Mouse (Mus musculus): ENCODE data around the gene Ythdc1. TPM values are rescaled to one million over a fixed set of nuclear protein-coding genes. Genes with fewer than 3 reads are reported as not detected.
"Not testable (repeated sequence)": the region's sequence is repeated elsewhere in the genome, so short reads cannot be mapped to it uniquely, and the experiment has no call there.

The Ythdc1 gene
- polyA plus RNA-seq, 1 experiment: 112 TPM

DNA sequence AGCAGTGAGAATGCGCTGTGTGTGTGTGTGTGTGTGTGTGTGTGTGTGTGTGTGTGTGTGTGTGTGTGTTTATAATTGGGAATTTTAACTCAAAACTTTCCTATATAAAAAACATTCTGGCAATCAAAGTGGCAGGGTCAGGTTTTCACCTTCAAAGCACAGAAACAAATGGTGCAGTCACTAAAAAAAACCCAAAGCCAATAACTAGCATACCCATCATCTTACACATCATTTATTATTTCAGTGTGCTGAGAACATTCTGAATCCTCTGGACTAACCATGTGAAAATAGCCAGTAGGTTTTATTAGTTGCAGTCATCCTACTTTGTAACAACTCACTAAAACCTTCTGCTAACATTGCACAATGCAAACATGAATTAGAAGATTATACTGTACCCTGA is 19.8 kb upstream of the Ythdc1 start:
- Histone ChIP-seq H3K27me3 (ENCODE audit: control insufficient read depth, insufficient read depth, low read length, poor library complexity, severe bottlenecking) (no peaks in the 10 kb centered on the region), H3K4me3 (ENCODE audit: low read depth, low read length) (no peak overlapping the region), H3K9ac (ENCODE audit: low read depth, poor library complexity, severe bottlenecking) (no peak overlapping the region), H3K27ac (ENCODE audit: insufficient read depth, low read length) (no peak overlapping the region), H3K36me3 (ENCODE audit: control insufficient read depth, insufficient read depth, low read length, poor library complexity, severe bottlenecking) (no peaks in the 10 kb centered on the region), H3K9me3 (replicated peaks; ENCODE audit: control insufficient read depth, insufficient read depth, low read length, poor library complexity, severe bottlenecking) (no peaks in the 10 kb centered on the region), H3K4me1 (ENCODE audit: control insufficient read depth, insufficient read depth, low read length) (peaks cover 2% of the 10 kb centered on the region)
- TF ChIP-seq POLR2A (IDR thresholded peaks at IDR 0.05; ENCODE audit: insufficient read depth, low read length): no peak
- TF ChIP-seq CTCF (IDR thresholded peaks at IDR 0.05; ENCODE audit: low read depth, low read length): no peak
- no peak for TF ChIP-seq EP300 (IDR thresholded peaks at IDR 0.05; ENCODE audit: insufficient read depth, low read depth, low read length)

DNA sequence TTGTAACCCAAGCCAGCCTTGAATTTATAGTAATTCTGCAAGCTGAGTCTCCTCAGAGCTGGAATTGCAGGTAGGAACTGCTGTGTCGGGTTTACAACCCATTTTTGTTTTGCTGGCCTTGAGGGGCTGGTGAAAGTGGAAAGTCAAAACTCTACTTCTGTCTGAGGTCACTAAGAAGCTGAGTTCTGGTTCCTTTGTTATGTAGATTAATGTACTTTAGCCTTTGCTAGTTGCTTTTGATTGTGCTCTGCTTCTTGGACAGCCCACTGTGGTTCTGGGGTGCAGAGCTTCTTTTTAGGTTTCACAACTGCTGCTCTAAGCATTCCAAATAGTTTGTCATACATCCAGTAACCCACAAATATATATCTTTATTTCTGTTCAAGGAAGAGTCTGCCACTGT is 17.2 kb upstream of the Ythdc1 start:
- Histone ChIP-seq H3K27me3 (ENCODE audit: control insufficient read depth, insufficient read depth, low read length, poor library complexity, severe bottlenecking) (no peaks in the 10 kb centered on the region), H3K9me3 (replicated peaks; ENCODE audit: control insufficient read depth, insufficient read depth, low read length, poor library complexity, severe bottlenecking) (no peaks in the 10 kb centered on the region), H3K27ac (ENCODE audit: insufficient read depth, low read length) (no peak overlapping the region), H3K4me3 (ENCODE audit: low read depth, low read length) (no peak overlapping the region), H3K9ac (ENCODE audit: low read depth, poor library complexity, severe bottlenecking) (no peak overlapping the region), H3K4me1 (ENCODE audit: control insufficient read depth, insufficient read depth, low read length) (peaks cover 2% of the 10 kb centered on the region), H3K36me3 (ENCODE audit: control insufficient read depth, insufficient read depth, low read length, poor library complexity, severe bottlenecking) (no peaks in the 10 kb centered on the region)
- TF ChIP-seq POLR2A (IDR thresholded peaks at IDR 0.05; ENCODE audit: insufficient read depth, low read length) (no peak), EP300 (IDR thresholded peaks at IDR 0.05; ENCODE audit: insufficient read depth, low read depth, low read length) (no peak), CTCF (IDR thresholded peaks at IDR 0.05; ENCODE audit: low read depth, low read length) (no peak)

DNA sequence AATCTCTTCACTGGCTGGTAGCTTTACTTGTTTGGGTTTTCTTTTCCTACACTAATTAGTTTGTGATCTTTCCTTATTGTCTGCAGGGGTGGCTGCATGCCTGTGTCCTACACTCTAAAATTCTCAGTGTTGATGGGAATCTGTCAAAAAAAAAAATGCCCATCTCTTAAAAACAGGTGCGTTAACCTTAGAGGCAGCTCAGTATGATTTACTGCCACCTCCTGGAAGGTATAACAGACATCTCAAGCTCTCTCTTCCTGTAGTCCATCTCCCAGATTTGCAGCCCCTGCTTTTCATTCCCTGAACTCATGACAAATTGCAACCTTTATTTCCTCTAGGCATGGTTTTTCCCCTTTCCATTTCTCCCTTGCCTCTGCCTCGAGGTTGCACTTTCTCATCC is 14.1 kb upstream of the Ythdc1 start:
- no peaks in the 10 kb centered on the region for H3K27me3 ChIP-seq (ENCODE audit: control insufficient read depth, insufficient read depth, low read length, poor library complexity, severe bottlenecking)
- H3K9ac ChIP-seq (ENCODE audit: low read depth, poor library complexity, severe bottlenecking): no peak overlapping the region
- TF ChIP-seq POLR2A (IDR thresholded peaks at IDR 0.05; ENCODE audit: insufficient read depth, low read length) (no peak), CTCF (IDR thresholded peaks at IDR 0.05; ENCODE audit: low read depth, low read length) (no peak), EP300 (IDR thresholded peaks at IDR 0.05; ENCODE audit: insufficient read depth, low read depth, low read length) (no peak)

DNA sequence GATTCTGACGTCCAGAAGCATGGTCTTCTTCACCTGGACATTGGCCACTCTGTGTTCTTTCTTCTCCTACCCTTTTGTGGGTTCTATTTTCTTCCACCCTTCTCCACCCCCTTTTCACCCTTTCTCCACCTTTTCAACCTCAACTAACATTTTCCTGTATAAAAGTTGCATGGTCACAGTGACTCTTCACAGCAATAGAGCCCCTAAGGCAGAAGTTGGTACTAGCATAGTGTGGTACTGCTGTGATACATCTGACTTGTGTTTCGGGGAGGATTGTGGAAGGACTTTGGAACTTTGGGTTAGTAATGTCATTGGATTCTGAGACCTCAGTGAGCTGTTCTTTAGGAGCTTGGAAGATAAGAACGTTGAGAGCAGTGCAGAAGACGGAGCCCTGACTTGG is 11.8 kb upstream of the Ythdc1 start:
- H3K4me1 ChIP-seq (ENCODE audit: control insufficient read depth, insufficient read depth, low read length): no peaks in the 10 kb centered on the region
- H3K27ac ChIP-seq (ENCODE audit: insufficient read depth, low read length): no peak overlapping the region
- H3K36me3 ChIP-seq (ENCODE audit: control insufficient read depth, insufficient read depth, low read length, poor library complexity, severe bottlenecking): no peaks in the 10 kb centered on the region
- TF ChIP-seq POLR2A (IDR thresholded peaks at IDR 0.05; ENCODE audit: insufficient read depth, low read length): no peak
- no peak for TF ChIP-seq EP300 (IDR thresholded peaks at IDR 0.05; ENCODE audit: insufficient read depth, low read depth, low read length)
- no peak for TF ChIP-seq CTCF (IDR thresholded peaks at IDR 0.05; ENCODE audit: low read depth, low read length)
- no peaks in the 10 kb centered on the region for H3K9me3 ChIP-seq (replicated peaks; ENCODE audit: control insufficient read depth, insufficient read depth, low read length, poor library complexity, severe bottlenecking)
- no peak overlapping the region for H3K9ac ChIP-seq (ENCODE audit: low read depth, poor library complexity, severe bottlenecking)
- H3K4me3 ChIP-seq (ENCODE audit: low read depth, low read length): no peak overlapping the region
- no peaks in the 10 kb centered on the region for H3K27me3 ChIP-seq (ENCODE audit: control insufficient read depth, insufficient read depth, low read length, poor library complexity, severe bottlenecking)

More for the DNA sequence above, 14.1 kb upstream of the Ythdc1 start:
- H3K27ac ChIP-seq (ENCODE audit: insufficient read depth, low read length): no peak overlapping the region
- no peaks in the 10 kb centered on the region for H3K36me3 ChIP-seq (ENCODE audit: control insufficient read depth, insufficient read depth, low read length, poor library complexity, severe bottlenecking)
- no peaks in the 10 kb centered on the region for H3K4me1 ChIP-seq (ENCODE audit: control insufficient read depth, insufficient read depth, low read length)
- H3K9me3 ChIP-seq (replicated peaks; ENCODE audit: control insufficient read depth, insufficient read depth, low read length, poor library complexity, severe bottlenecking): no peaks in the 10 kb centered on the region
- H3K4me3 ChIP-seq (ENCODE audit: low read depth, low read length): no peak overlapping the region

DNA sequence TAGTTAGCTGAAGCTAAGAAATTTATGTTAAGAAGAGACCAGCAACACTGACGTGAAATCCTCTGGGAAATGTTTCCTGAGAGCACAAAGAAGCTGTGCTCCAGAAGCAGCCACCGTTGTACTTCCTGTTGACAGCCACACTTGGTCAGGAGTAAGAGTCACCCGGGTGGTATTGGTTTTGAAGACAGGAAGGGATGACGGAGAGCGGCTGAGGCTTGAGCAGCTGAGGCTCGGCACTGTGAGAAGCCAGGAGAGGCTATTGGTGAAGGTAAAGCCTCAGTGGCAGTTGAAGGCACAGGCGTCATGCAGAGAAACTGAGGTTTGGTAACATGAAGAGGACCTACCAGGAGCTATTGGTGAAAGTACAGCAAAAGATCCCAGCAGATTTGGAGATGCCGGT is 11.2 kb upstream of the Ythdc1 start:
- TF ChIP-seq POLR2A (IDR thresholded peaks at IDR 0.05; ENCODE audit: insufficient read depth, low read length) (no peak), CTCF (IDR thresholded peaks at IDR 0.05; ENCODE audit: low read depth, low read length) (no peak), EP300 (IDR thresholded peaks at IDR 0.05; ENCODE audit: insufficient read depth, low read depth, low read length) (no peak)
- H3K4me1 ChIP-seq (ENCODE audit: control insufficient read depth, insufficient read depth, low read length): no peaks in the 10 kb centered on the region
- H3K9me3 ChIP-seq (replicated peaks; ENCODE audit: control insufficient read depth, insufficient read depth, low read length, poor library complexity, severe bottlenecking): no peaks in the 10 kb centered on the region
- H3K27me3 ChIP-seq (ENCODE audit: control insufficient read depth, insufficient read depth, low read length, poor library complexity, severe bottlenecking): no peaks in the 10 kb centered on the region
- no peaks in the 10 kb centered on the region for H3K36me3 ChIP-seq (ENCODE audit: control insufficient read depth, insufficient read depth, low read length, poor library complexity, severe bottlenecking)
- H3K4me3 ChIP-seq (ENCODE audit: low read depth, low read length): no peak overlapping the region
- no peak overlapping the region for H3K9ac ChIP-seq (ENCODE audit: low read depth, poor library complexity, severe bottlenecking)
- H3K27ac ChIP-seq (ENCODE audit: insufficient read depth, low read length): no peak overlapping the region

DNA sequence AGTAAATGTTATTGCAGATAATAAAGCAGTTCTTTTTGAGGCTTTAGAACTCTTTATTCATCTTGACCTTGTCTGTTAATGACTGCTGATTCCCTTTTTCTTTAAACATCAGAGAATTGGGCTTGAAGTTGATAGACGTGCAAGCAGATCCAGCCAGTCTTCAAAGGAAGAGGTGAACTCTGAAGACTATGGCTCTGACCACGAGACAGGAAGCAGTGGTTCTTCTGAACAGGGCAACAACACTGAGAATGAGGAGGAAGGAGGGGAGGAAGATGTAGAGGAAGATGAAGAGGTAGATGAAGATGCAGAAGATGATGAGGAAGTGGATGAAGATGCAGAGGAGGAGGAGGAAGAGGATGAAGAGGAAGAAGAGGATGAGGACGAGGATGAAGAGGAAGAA is 12.8 kb downstream of the Ythdc1 start:
- H3K9me3 ChIP-seq (replicated peaks; ENCODE audit: control insufficient read depth, insufficient read depth, low read length, poor library complexity, severe bottlenecking): no peaks in the 10 kb centered on the region
- no peak overlapping the region for H3K27ac ChIP-seq (ENCODE audit: insufficient read depth, low read length)
- no peaks in the 10 kb centered on the region for H3K4me1 ChIP-seq (ENCODE audit: control insufficient read depth, insufficient read depth, low read length)
- no peak overlapping the region for H3K9ac ChIP-seq (ENCODE audit: low read depth, poor library complexity, severe bottlenecking)
- TF ChIP-seq POLR2A (IDR thresholded peaks at IDR 0.05; ENCODE audit: insufficient read depth, low read length) (no peak), CTCF (IDR thresholded peaks at IDR 0.05; ENCODE audit: low read depth, low read length) (no peak), EP300 (IDR thresholded peaks at IDR 0.05; ENCODE audit: insufficient read depth, low read depth, low read length) (no peak)
- H3K27me3 ChIP-seq (ENCODE audit: control insufficient read depth, insufficient read depth, low read length, poor library complexity, severe bottlenecking): no peaks in the 10 kb centered on the region
- H3K36me3 ChIP-seq (ENCODE audit: control insufficient read depth, insufficient read depth, low read length, poor library complexity, severe bottlenecking): peaks cover 38% of the 10 kb centered on the region
- H3K4me3 ChIP-seq (ENCODE audit: low read depth, low read length): no peak overlapping the region

DNA sequence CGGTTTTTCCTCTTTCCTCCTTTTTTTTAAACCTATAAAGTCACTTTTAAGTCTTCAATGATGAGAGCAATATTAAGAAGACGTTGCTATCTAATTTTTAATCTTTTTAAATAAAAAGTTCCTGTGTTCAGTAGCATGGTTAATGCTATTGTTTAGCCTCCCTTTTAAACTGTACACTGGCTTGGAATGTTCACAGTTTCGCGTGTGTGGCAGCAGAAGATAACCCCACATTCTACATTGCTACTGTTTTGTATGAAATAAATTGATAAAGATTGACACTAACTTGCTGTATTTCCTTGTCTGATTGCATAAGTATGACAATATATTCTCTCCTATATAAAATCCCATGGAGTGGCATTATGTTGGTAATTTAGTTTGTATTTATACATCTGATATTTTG is 32.4 kb downstream of the Ythdc1 start:
- H3K27me3 ChIP-seq (ENCODE audit: control insufficient read depth, insufficient read depth, low read length, poor library complexity, severe bottlenecking); H3K27ac ChIP-seq (ENCODE audit: insufficient read depth, low read length); H3K9me3 ChIP-seq (replicated peaks; ENCODE audit: control insufficient read depth, insufficient read depth, low read length, poor library complexity, severe bottlenecking); H3K4me1 ChIP-seq (ENCODE audit: control insufficient read depth, insufficient read depth, low read length); H3K9ac ChIP-seq (ENCODE audit: low read depth, poor library complexity, severe bottlenecking); H3K4me3 ChIP-seq (ENCODE audit: low read depth, low read length): not testable (repeated sequence)
- H3K36me3 ChIP-seq (ENCODE audit: control insufficient read depth, insufficient read depth, low read length, poor library complexity, severe bottlenecking): peaks cover 22% of the 10 kb centered on the region
